Mouse (Mus musculus) stomach, embryonic 16.5 days (tissue): Measurements from ENCODE around the gene Gm17409. TPM values are rescaled to one million over a fixed set of nuclear protein-coding genes. Genes with fewer than 3 reads are reported as not detected.

ENCODE experiments used
- ATAC-seq: fragments of 200-750 bp; cut with Nextera tagmentation; 2 replicates; pipeline ENCODE4 v1.8.0; 2017; ENCODE audit warnings: moderate number of reproducible peaks, moderate TSS enrichment; ENCODE audit not compliant: insufficient read depth, low FRiP score
- H3K27ac ChIP-seq: fragments of 300-500 bp; sonication (generic); 2 replicates; pipeline ENCODE4 v1.5.1; 2014; ENCODE audit warnings: low read length
- H3K27me3 ChIP-seq: fragments of 300-500 bp; sonication (generic); 2 replicates; pipeline ENCODE4 v1.6.1; 2014; ENCODE audit warnings: low read length, control low read depth, mixed read lengths; ENCODE audit not compliant: control insufficient read depth, insufficient read depth
- H3K36me3 ChIP-seq: fragments of 300-500 bp; sonication (generic); 2 replicates; pipeline ENCODE4 v1.6.1; 2014; ENCODE audit warnings: low read length; ENCODE audit not compliant: control insufficient read depth, insufficient read depth
- H3K4me1 ChIP-seq: fragments of 300-500 bp; sonication (generic); 2 replicates; pipeline ENCODE4 v1.6.1; 2014; ENCODE audit warnings: low read length, control low read depth, mixed read lengths; ENCODE audit not compliant: control insufficient read depth, insufficient read depth
- H3K4me2 ChIP-seq: fragments of 300-500 bp; sonication (generic); 2 replicates; pipeline ENCODE4 v1.6.1; 2014; ENCODE audit warnings: low read depth, low read length, mixed read lengths
- H3K4me3 ChIP-seq: fragments of 300-500 bp; sonication (generic); replicated peaks from 2 replicates; pipeline ENCODE4 v1.5.1; 2014; ENCODE audit warnings: mild to moderate bottlenecking, low read length
- H3K9ac ChIP-seq: fragments of 300-500 bp; sonication (generic); 2 replicates; pipeline ENCODE4 v1.6.1; 2014; ENCODE audit warnings: low read length
- H3K9me3 ChIP-seq: fragments of 300-500 bp; sonication (generic); replicated peaks from 2 replicates; pipeline ENCODE4 v1.6.1; 2016; ENCODE audit warnings: low read length, control low read depth; ENCODE audit not compliant: control insufficient read depth
- WGBS: fragments of 180-500 bp; shearing (Covaris S2); extraction: QIAGEN DNeasy Blood & Tissue Kit; methylation state at CpG from one replicate; pipeline ENCODE4 v1.1.7; 2014; 5-methylcytosine and 5-hydroxymethylcytosine counted together
- polyA plus RNA-seq: library from polyadenylated mRNA; unstranded; fragments of >200 nt; fragmentation: Nextera tagmentation; extraction: Ambion mirVana; gene quantifications from 2 replicates; pipeline ENCODE4 v1.2.1, GENCODE M21; 2015

The Gm17409 gene
- polyA plus RNA-seq, 1 experiment from 2014 or later, result not detected

DNA sequence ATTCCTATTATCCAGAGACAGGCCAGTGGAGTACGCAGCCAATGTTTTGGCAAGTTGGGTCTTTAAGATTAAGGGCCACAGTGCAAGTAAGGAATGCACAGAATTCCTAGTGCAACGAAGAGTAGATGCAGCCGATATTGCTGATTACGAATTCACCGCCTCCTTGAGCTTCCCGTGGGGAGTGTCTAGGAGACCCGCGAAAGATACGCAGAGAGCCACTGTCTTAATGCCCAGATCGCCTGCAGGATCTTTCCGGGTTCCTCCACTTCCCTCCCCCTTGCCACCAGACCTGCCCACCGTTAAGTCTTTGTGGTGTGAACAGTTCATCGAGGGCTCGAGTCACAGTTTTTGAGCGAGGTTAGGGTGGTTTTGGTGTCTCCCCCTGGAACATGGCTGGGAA, 22.9 kb upstream of the Gm17409 start:
- WGBS, result 91% methylated on average over 15 of the region's 15 CpGs
- ATAC-seq, result no peak
- Histone ChIP-seq H3K4me1 (no peaks in the 10 kb centered on the region), H3K9ac (no peak overlapping the region), H3K4me2 (no peak overlapping the region), H3K27me3 (no peaks in the 10 kb centered on the region), H3K9me3 (no peaks in the 10 kb centered on the region), H3K36me3 (peaks cover 16% of the 10 kb centered on the region), H3K4me3 (no peak overlapping the region), H3K27ac (no peak overlapping the region)

DNA sequence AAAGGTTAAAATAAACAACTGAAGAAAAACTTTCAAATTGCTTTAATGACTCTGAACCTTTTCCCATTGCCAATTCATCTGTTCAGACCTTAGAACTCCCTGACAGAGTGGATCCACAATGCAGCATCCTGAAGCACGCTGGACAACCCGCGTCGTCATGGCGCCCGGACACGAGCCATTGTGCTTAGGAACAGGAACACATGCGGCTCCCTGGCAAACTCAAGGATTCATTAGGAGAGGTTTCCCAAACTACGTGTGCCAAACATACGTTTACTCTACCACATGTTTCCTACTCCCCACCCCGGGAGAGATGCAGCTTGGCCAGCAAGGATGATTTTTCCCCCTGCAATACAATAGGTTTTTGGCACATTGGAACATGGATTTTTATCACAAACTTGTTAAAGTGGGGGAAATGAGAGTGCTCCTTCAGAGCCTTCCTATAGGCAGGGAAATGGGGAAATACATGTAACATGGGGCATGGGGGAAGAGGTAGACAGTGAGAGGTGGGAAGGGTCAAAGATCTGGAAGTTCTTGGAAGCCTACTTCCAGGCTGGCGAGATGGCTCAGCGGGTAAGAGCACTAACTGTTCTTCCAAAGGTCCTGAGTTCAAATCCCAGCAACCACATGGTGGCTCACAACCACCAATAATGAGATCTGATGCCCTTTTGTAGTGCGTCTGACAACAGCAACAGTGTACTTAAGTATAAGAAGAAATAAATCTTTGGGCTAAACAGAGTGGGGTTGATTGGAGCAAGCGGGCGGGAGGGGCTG, 15.6 kb upstream of the Gm17409 start:
- H3K9ac ChIP-seq, result no peak overlapping the region
- H3K27me3 ChIP-seq, result no peaks in the 10 kb centered on the region
- no peaks in the 10 kb centered on the region for H3K4me1 ChIP-seq
- H3K4me2 ChIP-seq, result no peak overlapping the region
- no peak overlapping the region for H3K4me3 ChIP-seq
- WGBS, result 90% methylated on average over 16 of the region's 16 CpGs
- H3K36me3 ChIP-seq, result peaks cover 23% of the 10 kb centered on the region
- H3K27ac ChIP-seq, result no peak overlapping the region
- no peak for ATAC-seq
- no peaks in the 10 kb centered on the region for H3K9me3 ChIP-seq

DNA sequence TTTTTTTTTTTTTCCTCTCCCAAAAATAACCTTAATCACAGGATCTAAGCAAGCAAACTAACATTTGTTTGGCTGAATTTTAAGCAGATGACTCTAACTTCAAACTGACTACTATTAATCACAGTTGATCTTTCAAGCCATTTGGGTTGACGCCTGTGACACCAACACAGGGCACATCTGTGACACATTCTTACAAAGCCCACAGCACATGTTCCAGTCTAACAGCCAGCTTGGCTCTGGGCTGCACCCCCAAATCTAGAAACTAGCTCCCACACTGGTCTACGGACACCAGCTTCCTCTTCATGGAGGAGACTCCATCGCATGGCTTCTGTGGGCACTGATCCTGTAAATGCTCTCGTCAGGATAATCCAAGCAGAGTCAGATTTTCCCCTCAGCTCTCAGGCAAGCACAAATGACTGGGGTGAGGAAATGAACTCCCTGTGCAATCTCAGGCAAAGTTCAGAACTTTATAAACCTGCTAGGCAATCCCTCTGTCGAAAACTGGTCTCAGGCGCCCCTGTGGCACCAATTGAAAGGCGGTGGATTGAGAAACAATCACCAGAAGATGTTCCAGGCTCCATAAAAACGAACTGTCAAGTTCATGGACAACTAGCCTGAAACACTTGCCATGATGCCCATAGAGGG, 13.0 kb upstream of the Gm17409 start:
- H3K36me3 ChIP-seq, result peaks cover 29% of the 10 kb centered on the region
- H3K9ac ChIP-seq, result no peak overlapping the region
- H3K27me3 ChIP-seq, result no peaks in the 10 kb centered on the region
- no peak overlapping the region for H3K27ac ChIP-seq
- no peak overlapping the region for H3K4me2 ChIP-seq
- no peaks in the 10 kb centered on the region for H3K4me1 ChIP-seq
- WGBS, result 90% methylated on average over 8 of the region's 8 CpGs
- no peak for ATAC-seq
- H3K4me3 ChIP-seq, result no peak overlapping the region
- H3K9me3 ChIP-seq, result no peaks in the 10 kb centered on the region

DNA sequence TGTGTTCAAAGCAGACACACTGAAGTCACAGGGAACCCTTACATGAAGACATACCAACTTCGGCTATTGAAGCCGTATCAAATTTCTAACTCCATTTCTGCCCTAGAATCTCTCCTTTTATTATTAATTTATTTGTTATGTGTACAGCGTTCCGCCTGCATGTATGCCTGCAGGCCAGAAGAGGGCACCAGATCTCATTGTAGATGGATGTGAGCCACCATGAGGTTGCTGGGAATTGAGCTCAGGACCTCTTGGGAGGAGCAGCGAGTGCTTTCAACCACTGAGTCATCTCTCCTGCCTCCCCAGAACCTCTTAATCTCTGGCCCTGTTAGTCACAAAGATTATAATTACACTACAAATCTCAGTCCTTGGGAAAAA, 12.4 kb upstream of the Gm17409 start:
- Histone ChIP-seq H3K4me3 (no peak overlapping the region), H3K4me2 (no peak overlapping the region), H3K36me3 (peaks cover 34% of the 10 kb centered on the region), H3K9me3 (no peaks in the 10 kb centered on the region), H3K27ac (no peak overlapping the region), H3K9ac (no peak overlapping the region), H3K4me1 (no peaks in the 10 kb centered on the region), H3K27me3 (no peaks in the 10 kb centered on the region)
- WGBS, result 95% methylated on average over 5 of the region's 5 CpGs
- ATAC-seq, result no peak

DNA sequence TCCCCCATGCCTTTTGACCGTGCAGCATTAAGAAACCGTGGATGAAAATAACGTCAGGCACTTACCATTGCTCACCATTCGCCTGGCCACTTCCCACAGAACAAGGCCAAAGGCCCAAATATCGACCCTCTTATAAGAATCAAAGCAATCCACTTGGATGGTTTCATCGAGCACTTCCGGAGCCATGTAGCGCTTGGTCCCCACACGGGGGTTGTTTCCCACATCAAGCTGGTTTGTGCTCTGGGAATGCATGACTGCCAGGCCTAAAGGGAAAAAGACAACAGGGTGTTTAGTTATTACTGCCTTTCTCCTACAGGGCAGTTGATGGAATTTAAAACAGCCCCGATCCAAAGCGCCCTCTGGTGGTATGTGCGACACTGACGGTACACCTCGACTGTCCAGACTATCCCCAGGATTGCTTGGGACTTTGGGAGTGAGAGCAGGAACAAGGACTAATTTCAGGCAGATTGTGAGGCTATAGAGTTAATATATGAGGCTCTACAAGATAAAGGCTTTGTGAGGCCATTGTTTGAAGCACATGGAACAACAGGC, 11.0 kb upstream of the Gm17409 start:
- H3K9me3 ChIP-seq, result no peaks in the 10 kb centered on the region
- peaks cover 34% of the 10 kb centered on the region for H3K36me3 ChIP-seq
- no peak overlapping the region for H3K9ac ChIP-seq
- 87% methylated on average over 14 of the region's 14 CpGs for WGBS
- H3K4me3 ChIP-seq, result no peak overlapping the region
- H3K27me3 ChIP-seq, result no peaks in the 10 kb centered on the region
- no peaks in the 10 kb centered on the region for H3K4me1 ChIP-seq
- ATAC-seq, result no peak
- H3K4me2 ChIP-seq, result no peak overlapping the region
- no peak overlapping the region for H3K27ac ChIP-seq

DNA sequence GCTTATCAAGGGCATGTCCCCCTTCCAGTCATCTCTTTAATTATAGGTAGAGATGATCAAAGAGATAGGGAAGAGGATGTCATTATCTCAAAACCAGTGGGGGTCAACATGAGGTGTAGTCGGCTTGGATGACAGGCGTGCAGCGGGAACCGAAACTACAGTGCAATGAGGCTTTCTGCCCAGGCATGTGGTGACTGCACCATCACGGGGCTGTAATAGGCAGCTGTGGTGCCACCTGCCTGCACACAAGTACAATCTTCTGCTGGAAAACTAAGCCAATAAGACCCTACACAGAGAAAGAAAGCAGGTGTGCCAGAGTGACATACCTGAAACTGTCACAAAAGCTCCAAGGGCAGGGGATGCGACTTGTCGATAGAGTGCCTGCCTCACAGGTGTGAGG, 374 bp downstream of the Gm17409 start:
- no peak for ATAC-seq
- Histone ChIP-seq H3K36me3 (peaks cover 36% of the 10 kb centered on the region), H3K4me2 (no peak overlapping the region), H3K27ac (no peak overlapping the region), H3K9me3 (no peaks in the 10 kb centered on the region), H3K4me3 (no peak overlapping the region), H3K4me1 (no peaks in the 10 kb centered on the region), H3K27me3 (no peaks in the 10 kb centered on the region), H3K9ac (no peak overlapping the region)
- 94% methylated on average over 7 of the region's 7 CpGs for WGBS

DNA sequence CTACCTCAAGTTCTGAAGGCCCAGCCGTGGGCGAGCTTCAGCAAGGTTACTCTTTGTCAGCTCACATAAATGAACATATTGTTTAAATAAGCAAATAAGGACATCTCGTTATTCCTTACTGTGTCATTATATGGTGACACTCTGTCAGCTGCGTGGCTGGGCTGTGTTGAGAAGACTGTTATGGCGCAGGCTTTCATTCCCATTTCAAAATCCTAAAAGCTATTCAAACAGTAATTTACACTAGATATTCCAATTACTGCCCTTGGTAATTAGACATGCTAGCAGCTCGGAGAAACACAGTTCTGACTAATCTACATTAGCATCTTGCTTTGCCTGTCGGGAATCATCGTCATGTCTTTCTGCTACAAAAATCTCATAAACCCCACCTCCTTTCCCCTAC, 5.7 kb downstream of the Gm17409 start:
- H3K9ac ChIP-seq, result no peak overlapping the region
- WGBS, result 86% methylated on average over 8 of the region's 8 CpGs
- no peak overlapping the region for H3K27ac ChIP-seq
- no peaks in the 10 kb centered on the region for H3K27me3 ChIP-seq
- ATAC-seq, result no peak
- no peaks in the 10 kb centered on the region for H3K9me3 ChIP-seq
- H3K36me3 ChIP-seq, result peaks cover 14% of the 10 kb centered on the region; the same call in 1 of the 2 replicates
- no peak overlapping the region for H3K4me3 ChIP-seq
- H3K4me2 ChIP-seq, result no peak overlapping the region
- H3K4me1 ChIP-seq, result no peaks in the 10 kb centered on the region

DNA sequence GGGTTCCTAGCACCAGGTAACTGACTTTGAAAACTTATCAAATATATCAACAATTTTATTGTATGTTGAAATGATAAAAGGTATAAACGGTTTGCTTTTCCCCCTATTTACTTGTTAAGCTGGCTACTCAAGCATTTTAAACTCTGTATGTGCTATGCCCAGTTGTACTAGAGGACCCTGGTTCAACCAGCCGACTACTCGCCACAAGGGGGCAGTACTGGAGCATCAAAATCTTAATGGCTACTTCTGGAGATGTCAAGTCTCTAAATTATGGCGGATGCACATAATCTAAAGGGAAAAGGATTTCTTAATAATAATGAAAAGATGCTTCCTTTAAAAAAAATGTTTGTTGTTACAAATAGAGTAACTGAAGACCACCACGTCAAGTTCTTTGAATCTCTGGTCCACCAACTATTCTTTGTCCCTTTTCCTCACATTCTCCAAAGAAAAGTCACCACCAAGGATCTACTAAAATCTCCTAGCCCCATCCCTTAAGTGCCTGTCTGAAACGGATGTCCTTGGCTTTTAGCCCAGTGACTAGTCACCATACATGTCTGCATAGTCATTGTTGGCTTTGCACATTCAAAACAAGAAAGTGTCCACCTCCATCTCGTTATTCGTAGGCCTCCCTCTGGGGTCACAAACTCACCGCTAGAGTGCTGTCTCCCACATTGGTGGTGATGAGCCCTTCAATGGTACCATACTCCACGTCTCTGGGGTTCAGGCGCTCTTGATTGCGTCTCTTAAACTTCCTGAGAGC, 7.2 kb downstream of the Gm17409 start:
- Histone ChIP-seq H3K4me1 (no peaks in the 10 kb centered on the region), H3K9ac (no peak overlapping the region), H3K36me3 (peaks cover 14% of the 10 kb centered on the region; the same call in 1 of the 2 replicates), H3K9me3 (no peaks in the 10 kb centered on the region), H3K27me3 (no peaks in the 10 kb centered on the region), H3K4me3 (no peak overlapping the region), H3K4me2 (no peak overlapping the region), H3K27ac (no peak overlapping the region)
- no peak for ATAC-seq
- 60% methylated on average over 12 of the region's 12 CpGs for whole genome bisulfite sequencing

DNA sequence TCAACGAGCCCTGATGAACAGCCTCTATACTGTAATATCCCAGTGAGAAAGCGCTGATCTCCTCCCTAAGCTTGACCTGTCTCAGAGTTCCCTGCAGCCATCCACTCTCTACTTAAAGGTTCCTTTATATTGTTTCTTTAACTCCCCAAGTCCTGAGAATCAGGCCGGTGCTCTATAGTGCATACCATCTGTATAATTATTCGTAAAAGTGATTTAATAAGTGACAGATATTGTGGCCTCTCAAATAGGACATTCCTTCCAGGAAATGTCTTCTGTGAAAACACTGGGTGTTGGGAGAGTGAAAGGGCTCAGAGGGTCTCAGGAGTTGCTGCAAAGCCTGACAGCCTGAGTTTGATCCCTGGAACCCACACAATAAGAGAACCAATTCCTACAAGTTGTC, 8.2 kb downstream of the Gm17409 start:
- WGBS, result 86% methylated on average over 4 of the region's 4 CpGs
- Histone ChIP-seq H3K4me3 (no peak overlapping the region), H3K27me3 (no peaks in the 10 kb centered on the region), H3K9ac (no peak overlapping the region), H3K4me2 (no peak overlapping the region), H3K36me3 (peaks cover 8% of the 10 kb centered on the region; the same call in 1 of the 2 replicates), H3K9me3 (no peaks in the 10 kb centered on the region), H3K27ac (no peak overlapping the region), H3K4me1 (no peaks in the 10 kb centered on the region)
- ATAC-seq, result no peak
